Mouse (Mus musculus) heart, postnatal 0 days (tissue): Measurements from ENCODE around the gene Cltc. TPM values are rescaled to one million over a fixed set of nuclear protein-coding genes. Genes with fewer than 3 reads are reported as not detected.

Experiments used
- ATAC-seq: fragments of 200-750 bp; cut with Nextera tagmentation; 2 replicates; pipeline ENCODE4 v1.8.0; 2017; ENCODE audit warnings: low read depth, moderate number of reproducible peaks, moderate library complexity; ENCODE audit not compliant: insufficient read depth
- DNase-seq: peaks from one replicate; pipeline ENCODE4 v3.0.0-alpha.2; 2016; ENCODE audit warnings: low spot score
- H3K27ac ChIP-seq: fragments of 300-500 bp; sonication (generic); 2 replicates; pipeline ENCODE4 v1.5.1; 2014; ENCODE audit warnings: low read depth, mild to moderate bottlenecking
- H3K27me3 ChIP-seq: fragments of 300-500 bp; sonication (generic); 2 replicates; pipeline ENCODE4 v1.6.1; 2014; ENCODE audit warnings: low read length, mixed read lengths; ENCODE audit not compliant: control insufficient read depth, insufficient read depth
- H3K36me3 ChIP-seq: fragments of 300-500 bp; sonication (generic); replicated peaks from 2 replicates; pipeline ENCODE4 v1.6.1; 2014; ENCODE audit warnings: low read length, mixed read lengths; ENCODE audit not compliant: control insufficient read depth, insufficient read depth
- H3K4me1 ChIP-seq: fragments of 300-500 bp; sonication (generic); 2 replicates; pipeline ENCODE4 v1.6.1; 2014; ENCODE audit warnings: antibody characterized with exemption; ENCODE audit not compliant: control insufficient read depth, insufficient read depth
- H3K4me2 ChIP-seq: fragments of 300-500 bp; sonication (generic); 2 replicates; pipeline ENCODE4 v1.6.1; 2014; ENCODE audit warnings: low read depth, mild to moderate bottlenecking, low read length, moderate library complexity
- H3K4me3 ChIP-seq: fragments of 300-500 bp; sonication (generic); 2 replicates; pipeline ENCODE4 v1.5.1; 2014; ENCODE audit warnings: low read depth, low read length
- H3K9ac ChIP-seq: fragments of 300-500 bp; sonication (generic); replicated peaks from 2 replicates; pipeline ENCODE4 v1.6.1; 2014; ENCODE audit warnings: low read depth, low read length, mixed read lengths
- H3K9me3 ChIP-seq: fragments of 300-500 bp; sonication (generic); replicated peaks from 2 replicates; pipeline ENCODE4 v1.6.1; 2016; ENCODE audit warnings: low read length; ENCODE audit not compliant: control insufficient read depth
- CTCF ChIP-seq: IDR thresholded peaks from 2 replicates; pipeline ENCODE4 v1.5.1; 2016; ENCODE audit warnings: antibody characterized with exemption, control low read depth, low read depth
- EP300 ChIP-seq: IDR thresholded peaks from 2 replicates; pipeline ENCODE4 v1.6.1; 2016; ENCODE audit warnings: antibody characterized with exemption, low read depth
- WGBS: fragments of 180-500 bp; shearing (Covaris S2); extraction: QIAGEN DNeasy Blood & Tissue Kit; methylation state at CpG from one replicate; pipeline ENCODE4 v1.1.7; 2014; 5-methylcytosine and 5-hydroxymethylcytosine counted together
- polyA plus RNA-seq: library from polyadenylated mRNA; unstranded; fragments of >200 nt; fragmentation: Nextera tagmentation; extraction: Ambion mirVana; gene quantifications from 2 replicates; pipeline ENCODE4 v1.2.1, GENCODE M21; 2015
- total RNA-seq: library from RNA; depleted of rRNA; stranded (reverse); fragments of >200 nt; gene quantifications from 2 replicates; pipeline ENCODE4 v1.2.3, GENCODE M21; 2014; ENCODE audit warnings: low replicate concordance; rRNA removed

Gene Cltc
- total and polyA plus RNA-seq, 2 experiments from 2014 or later = 77.6 to 185 TPM

DNA sequence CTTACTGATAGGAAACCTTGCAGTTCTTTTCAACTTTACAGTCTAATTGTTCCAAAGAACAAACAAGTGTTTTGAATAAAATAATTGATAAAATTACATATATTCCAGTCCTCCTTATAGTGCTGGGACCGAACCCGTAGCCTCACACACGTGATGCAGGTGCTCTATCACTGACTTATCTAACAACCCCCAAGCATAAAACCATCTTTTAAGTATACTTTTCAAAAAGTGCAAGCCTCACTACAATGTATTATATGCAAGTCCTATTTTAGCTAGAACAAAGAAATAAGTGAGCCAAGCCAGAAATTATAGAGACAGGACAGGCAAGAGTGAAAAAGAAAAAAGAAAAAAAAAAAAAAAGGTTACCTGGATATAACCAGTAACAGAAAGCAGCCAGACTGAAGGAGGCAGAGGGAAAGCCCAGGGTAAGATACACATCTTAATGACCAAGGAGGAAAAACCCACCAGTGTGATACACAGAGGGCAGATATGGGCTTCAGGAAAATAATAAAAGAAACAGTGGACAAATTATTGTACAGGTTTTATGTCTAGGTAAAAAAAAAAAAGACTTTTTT lies 110.4 kb downstream of the Cltc start:
- Histone ChIP-seq H3K27ac (peak overlapping the region; percentile 83), H3K4me2 (peak overlapping the region; percentile 16; the same call in 1 of the 2 replicates), H3K4me3 (no peak overlapping the region), H3K36me3 (peaks cover 11% of the 10 kb centered on the region; the same call in 1 of the 2 replicates), H3K27me3 (no peaks in the 10 kb centered on the region), H3K9me3 (no peaks in the 10 kb centered on the region), H3K9ac (peak overlapping the region; percentile 1; the same call in 1 of the 2 replicates), H3K4me1 (peaks cover 11% of the 10 kb centered on the region; the same call in 1 of the 2 replicates)
- TF ChIP-seq CTCF (no peak), EP300 (no peak)
- ATAC-seq (no peak), DNase-seq (no peak)
- WGBS = 51% methylated on average over 3 of the region's 3 CpGs

DNA sequence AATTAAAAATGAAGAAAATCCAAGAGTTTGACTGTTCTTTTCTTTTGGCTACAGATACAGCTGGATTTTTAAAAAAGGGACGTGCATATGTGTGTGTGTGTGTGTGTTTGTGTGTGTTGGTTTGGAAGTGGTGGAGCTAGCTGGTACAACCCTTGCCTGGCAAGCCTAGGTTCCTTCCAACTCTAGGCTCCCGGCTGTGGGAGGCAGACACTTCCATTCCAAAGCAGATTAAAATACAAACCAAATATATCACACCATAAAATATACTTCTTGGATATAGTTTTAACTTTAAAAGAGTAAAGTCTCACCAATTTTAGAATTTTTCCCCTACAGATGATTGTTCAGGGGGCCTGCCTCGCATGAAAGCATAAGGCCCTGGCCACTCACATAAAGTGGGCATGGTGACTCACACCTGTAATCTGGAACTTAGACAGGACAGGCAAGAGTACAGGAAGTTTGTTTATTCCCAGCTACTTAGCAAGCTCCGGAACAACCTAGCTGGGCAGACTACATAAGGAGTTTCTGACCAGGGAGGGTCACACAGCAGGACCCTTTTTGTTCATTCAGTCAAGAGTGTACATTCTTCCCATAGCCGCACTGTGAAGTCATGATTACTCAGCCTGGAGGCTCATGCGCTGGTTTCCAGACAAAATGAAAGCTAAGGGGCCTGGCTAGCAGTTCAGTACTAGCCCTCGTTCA lies 111.1 kb downstream of the Cltc start:
- ATAC-seq = peak; percentile 95
- H3K9ac ChIP-seq = peak overlapping the region; percentile 1; the same call in 1 of the 2 replicates
- peak overlapping the region; percentile 83 for H3K27ac ChIP-seq
- H3K4me2 ChIP-seq = peak overlapping the region; percentile 16; the same call in 1 of the 2 replicates
- peak; percentile 89 for DNase-seq
- H3K4me1 ChIP-seq = peaks cover 11% of the 10 kb centered on the region; the same call in 1 of the 2 replicates
- H3K9me3 ChIP-seq = no peaks in the 10 kb centered on the region
- no peaks in the 10 kb centered on the region for H3K27me3 ChIP-seq
- TF ChIP-seq CTCF (no peak), EP300 (no peak)
- WGBS = 25% methylated on average over 7 of the region's 7 CpGs
- peaks cover 11% of the 10 kb centered on the region; the same call in 1 of the 2 replicates for H3K36me3 ChIP-seq
- no peak overlapping the region for H3K4me3 ChIP-seq

GRCm38 (mm10) chr11:86644553-86644952 lies 112.8 kb downstream of the Cltc start:
- no peak overlapping the region for H3K4me3 ChIP-seq
- H3K27ac ChIP-seq = no peak overlapping the region
- no peak for DNase-seq
- no peak overlapping the region for H3K4me2 ChIP-seq
- no peak for ATAC-seq
- H3K27me3 ChIP-seq = no peaks in the 10 kb centered on the region
- no peak overlapping the region for H3K9ac ChIP-seq
- peaks cover 11% of the 10 kb centered on the region; the same call in 1 of the 2 replicates for H3K36me3 ChIP-seq
- H3K9me3 ChIP-seq = no peaks in the 10 kb centered on the region
- TF ChIP-seq EP300 (no peak), CTCF (no peak)
- peaks cover 11% of the 10 kb centered on the region; the same call in 1 of the 2 replicates for H3K4me1 ChIP-seq
- WGBS = 84% methylated on average over 4 of the region's 4 CpGs

Other genes starting within 250 kb of the Cltc start
- 10.5 and 13.2 TPM in 2 replicates for gene Rps6kb1, start 212.8 kb downstream of the Cltc start, total RNA-seq
- gene Rps6kb1, start 212.8 kb downstream of the Cltc start, polyA plus RNA-seq = 32.7 and 37.1 TPM in 2 replicates
- 2.5 and 16.6 TPM in 2 replicates for gene Tubd1, start 212.6 kb downstream of the Cltc start, total RNA-seq
- 8.0 and 10.6 TPM in 2 replicates for gene Tubd1, start 212.6 kb downstream of the Cltc start, polyA plus RNA-seq
- gene Vmp1, start 73.7 kb downstream of the Cltc start, total RNA-seq = 48.9 and 51.7 TPM in 2 replicates
- 72.1 and 77.9 TPM in 2 replicates for gene Vmp1, start 73.7 kb downstream of the Cltc start, polyA plus RNA-seq
- gene Ptrh2, start 73.6 kb downstream of the Cltc start, total RNA-seq = 6.5 and 7.1 TPM in 2 replicates
- 14.0 and 14.6 TPM in 2 replicates for gene Ptrh2, start 73.6 kb downstream of the Cltc start, polyA plus RNA-seq
- 7.8 and 21.9 TPM in 2 replicates for gene Dhx40, start 50.2 kb upstream of the Cltc start, total RNA-seq
- 10.2 and 11.7 TPM in 2 replicates for gene Dhx40, start 50.2 kb upstream of the Cltc start, polyA plus RNA-seq
- gene Ypel2, start 236.1 kb upstream of the Cltc start, total RNA-seq = 16.3 and 18.4 TPM in 2 replicates
- gene Ypel2, start 236.1 kb upstream of the Cltc start, polyA plus RNA-seq = 16.1 and 17.8 TPM in 2 replicates